Mouse (Mus musculus) layer of hippocampus, adult 2 months (tissue): ENCODE results near the gene Ppp2r3c. TPM values are rescaled to one million over a fixed set of nuclear protein-coding genes. Genes with fewer than 3 reads are reported as not detected.
A peak's percentile ranks its signal among the peaks of the same experiment; 100 is the strongest.
"Not testable (repeated sequence)": the region's sequence is repeated elsewhere in the genome, so short reads cannot be mapped to it uniquely, and the experiment has no call there.

Source experiments
- DNase-seq, 2 experiments: peaks; one replicate each; pipeline ENCODE4 v3.0.0; 2022; ENCODE audit warnings: low spot score in 2 of 2
- H3K27ac ChIP-seq: fragments of 200-600 bp; 2 replicates; pipeline ENCODE4 v1.8.1; 2022
- H3K4me3 ChIP-seq: fragments of 200-600 bp; 2 replicates; pipeline ENCODE4 v1.8.1; 2022; ENCODE audit warnings: mild to moderate bottlenecking
- CTCF ChIP-seq: fragments of 200-600 bp; conservative IDR thresholded peaks from 2 replicates; pipeline ENCODE4 v1.8.1; 2022; ENCODE audit warnings: antibody characterized with exemption, mild to moderate bottlenecking, moderate library complexity
- total RNA-seq, 2 experiments: library from RNA; stranded (reverse); gene quantifications; 2 replicates each; pipeline ENCODE4 v1.2.3; 2021

Gene Ppp2r3c
- total RNA-seq, 2 experiments from 2014 or later = 12.8 to 16.2 TPM

DNA sequence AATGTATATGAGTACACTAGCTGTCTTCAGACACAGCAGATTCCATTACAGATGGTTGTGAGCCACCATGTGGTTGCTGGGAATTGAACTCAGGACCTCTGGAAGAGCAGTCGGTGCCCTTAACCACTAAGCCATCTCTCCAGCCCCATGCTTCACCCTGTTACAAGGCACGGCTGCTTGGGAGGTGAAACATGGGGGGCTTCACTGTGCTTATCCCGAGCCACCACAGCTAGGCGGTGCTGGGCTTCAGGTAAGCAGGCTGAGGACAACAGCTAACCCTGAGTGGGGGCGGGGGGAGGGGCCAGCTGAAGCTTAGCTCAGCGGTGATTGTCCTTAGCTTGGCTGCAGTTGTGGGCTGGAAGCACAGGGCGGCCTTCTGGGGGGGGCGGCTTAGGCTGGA is 6.7 kb upstream of the Ppp2r3c start:
- TF ChIP-seq CTCF = no peak
- no peak for DNase-seq
- H3K4me3 ChIP-seq = no peak overlapping the region
- H3K27ac ChIP-seq = no peak overlapping the region

DNA sequence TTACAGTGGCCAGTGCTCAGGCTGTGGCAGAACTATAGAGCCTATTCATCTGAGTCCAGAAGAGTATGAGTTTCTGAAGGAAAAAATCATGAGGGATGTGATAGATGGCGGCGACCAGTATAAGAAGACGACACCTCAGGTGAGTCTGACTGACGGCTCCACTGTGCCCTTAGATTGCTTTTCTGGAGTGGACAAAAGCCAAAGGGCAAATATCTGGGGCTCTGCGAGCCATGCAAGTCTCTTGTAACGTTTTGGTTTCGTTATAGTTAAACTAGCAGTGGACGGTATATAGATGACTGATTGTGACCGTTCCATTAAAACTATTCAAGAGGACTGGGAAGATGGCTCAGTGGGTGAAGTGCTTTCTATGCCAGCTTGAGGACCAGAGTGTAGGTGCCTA is 5.9 kb upstream of the Ppp2r3c start:
- no peak for TF ChIP-seq CTCF
- Histone ChIP-seq H3K4me3 (no peak overlapping the region), H3K27ac (no peak overlapping the region)
- no peak for DNase-seq

DNA sequence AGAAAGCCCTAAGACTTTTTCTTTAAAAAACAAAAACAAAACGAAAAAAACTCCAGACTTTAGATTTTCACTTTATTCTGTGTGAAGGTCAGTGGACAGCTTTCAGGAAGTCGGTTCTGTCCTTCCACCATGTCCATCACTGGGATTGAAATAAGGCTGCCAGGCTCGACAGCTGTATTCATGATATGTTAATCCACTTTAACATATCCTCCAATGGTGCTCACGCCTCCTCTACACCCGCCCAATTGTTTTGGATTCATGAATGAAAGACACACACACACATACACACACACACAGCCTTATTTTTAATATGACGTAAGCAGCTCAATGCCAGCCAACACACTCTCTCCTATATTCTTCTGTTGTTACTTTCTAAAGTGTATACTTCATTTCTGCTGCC is 4.8 kb upstream of the Ppp2r3c start:
- no peak for DNase-seq
- no peak for TF ChIP-seq CTCF
- no peak overlapping the region for H3K27ac ChIP-seq
- no peak overlapping the region for H3K4me3 ChIP-seq

DNA sequence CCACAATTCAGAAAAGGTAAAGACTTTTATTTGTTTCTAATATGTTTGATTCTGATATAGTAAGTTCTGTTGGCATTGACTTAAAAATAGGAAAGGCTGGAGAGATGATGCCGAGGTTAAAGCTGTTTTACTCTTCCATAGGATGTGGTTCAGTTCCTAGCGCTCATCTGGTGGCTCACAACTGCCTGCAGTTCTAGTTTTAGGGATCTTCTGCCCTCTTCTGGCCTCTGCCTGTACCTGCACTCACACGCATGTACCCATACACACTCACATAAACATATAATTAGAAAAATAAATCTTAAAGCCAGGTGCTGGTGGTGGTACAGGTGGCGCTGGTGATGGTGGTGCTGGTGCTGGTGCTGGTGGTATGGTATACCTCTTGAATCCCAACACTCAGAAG is 3.6 kb upstream of the Ppp2r3c start:
- Histone ChIP-seq H3K4me3 (no peak overlapping the region), H3K27ac (no peak overlapping the region)
- DNase-seq = no peak
- TF ChIP-seq CTCF = peak; percentile 21; the same call in 1 of the 2 replicates

DNA sequence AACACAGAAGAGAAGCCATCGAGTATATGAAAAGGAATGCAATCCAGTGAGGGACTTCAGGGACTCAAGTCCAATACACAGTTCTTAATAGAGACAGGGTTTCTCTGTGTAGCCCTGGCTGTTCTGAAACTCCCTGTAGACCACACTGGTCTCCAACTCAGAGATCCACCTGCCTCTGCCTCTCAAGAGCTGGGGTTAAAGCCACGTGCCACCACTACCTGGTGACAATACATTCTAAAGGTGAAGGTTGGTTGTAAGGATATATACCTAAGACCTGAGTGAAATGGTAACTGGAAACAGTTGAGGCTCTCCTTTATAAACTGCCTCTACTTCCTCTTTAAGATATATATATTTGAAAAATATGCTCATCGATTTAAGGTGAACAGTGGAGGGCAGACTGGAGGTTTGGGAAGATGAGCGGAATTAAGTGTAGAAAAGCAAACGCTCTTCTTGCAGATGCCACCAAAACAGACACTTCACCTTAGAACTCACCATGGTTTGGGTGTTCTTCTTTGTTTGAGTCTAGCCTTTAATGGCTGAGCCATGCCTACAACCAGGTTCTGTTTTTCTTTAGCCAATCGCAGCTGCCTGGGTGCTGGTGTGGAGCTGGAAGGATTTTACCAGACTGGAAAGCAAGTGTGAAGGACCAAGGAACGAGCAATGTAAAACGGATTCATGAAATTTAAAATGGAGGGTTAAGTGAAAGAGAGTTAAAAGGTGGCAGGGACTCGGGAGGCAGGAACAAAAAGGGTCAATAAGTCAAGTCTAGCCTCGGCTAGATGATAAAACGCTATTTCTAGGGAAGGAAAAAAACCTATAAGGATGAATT is 1.1 kb downstream of the Ppp2r3c start:
- Histone ChIP-seq H3K4me3 (peak overlapping the region; percentile 85), H3K27ac (peak overlapping the region; percentile 99)
- TF ChIP-seq CTCF = no peak
- no peak for DNase-seq

DNA sequence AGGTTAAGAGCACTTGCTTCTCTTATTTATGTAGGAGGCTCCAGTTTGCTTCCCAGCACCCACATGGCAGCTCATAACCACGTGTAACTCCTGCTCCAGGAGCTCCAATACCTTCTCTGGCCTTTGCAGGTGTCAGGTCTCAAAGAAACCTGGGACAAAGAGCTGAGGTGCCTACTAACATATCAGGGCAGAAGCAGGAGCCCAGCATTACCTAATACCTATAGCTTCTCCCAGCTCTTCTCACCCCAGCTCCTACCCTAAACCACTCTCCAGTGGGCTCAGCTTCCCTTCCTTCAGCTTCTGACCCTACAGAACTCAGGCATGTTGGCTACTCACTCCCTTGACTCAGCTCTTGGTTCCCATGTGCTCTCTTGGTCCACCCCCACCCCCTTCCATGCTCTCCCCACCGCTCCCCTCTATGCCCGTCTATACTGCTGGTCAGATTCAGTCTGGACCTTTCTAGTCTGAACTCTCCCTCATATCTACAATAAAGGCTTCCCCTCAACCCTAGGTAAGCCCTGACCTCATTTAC is 1.9 kb downstream of the Ppp2r3c start:
- Histone ChIP-seq H3K27ac (no peak overlapping the region), H3K4me3 (no peak overlapping the region)
- TF ChIP-seq CTCF = no peak
- no peak for DNase-seq

DNA sequence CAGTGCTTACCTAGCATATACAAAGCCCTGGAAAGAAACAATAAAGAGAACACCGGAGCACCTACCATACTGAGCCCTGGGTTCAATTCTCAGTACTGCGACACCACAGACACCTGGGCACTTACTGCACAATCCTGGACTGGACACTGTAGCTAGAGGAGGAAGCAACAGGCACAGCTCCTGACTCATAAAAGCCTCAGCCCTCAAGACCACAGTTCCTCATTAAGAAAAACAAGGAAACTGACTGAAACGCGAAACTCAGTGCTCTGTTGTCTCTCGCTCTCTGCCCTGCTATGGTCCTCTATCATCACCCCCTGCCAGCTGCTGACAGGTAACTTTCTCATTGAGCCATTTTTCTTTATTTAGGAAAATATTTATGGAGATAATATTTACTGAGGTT is 3.5 kb downstream of the Ppp2r3c start, which contains the start of gene 1110008L16Rik:
TSS of gene 1110008L16Rik (plus strand) at position 242 of the 400 bp plus-strand sequence.
- Histone ChIP-seq H3K27ac (no peak within 1 kb of the TSS), H3K4me3 (no peak within 1 kb of the TSS)
- DNase-seq = no peak
- TF ChIP-seq CTCF = no peak

DNA sequence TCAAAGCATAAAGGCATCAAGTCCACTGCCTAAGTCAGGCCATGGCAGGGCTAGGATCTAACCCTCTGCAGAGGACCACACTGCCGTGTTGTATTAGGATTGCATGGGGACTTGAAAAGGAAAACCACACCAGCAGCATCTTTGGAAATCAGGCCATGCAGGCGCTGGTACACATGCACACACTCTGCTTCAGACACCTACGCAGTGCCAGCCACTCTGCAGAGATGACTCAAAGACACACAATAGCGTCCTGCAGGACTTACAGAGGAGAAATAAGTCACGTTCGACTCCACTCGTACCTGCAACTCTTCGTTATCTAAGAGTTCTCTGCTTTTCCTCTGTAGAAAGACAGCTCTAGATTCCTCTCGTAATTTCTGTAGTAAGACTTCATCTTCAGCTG is 4.7 kb downstream of the Ppp2r3c start:
- H3K4me3 ChIP-seq = no peak overlapping the region
- no peak overlapping the region for H3K27ac ChIP-seq
- TF ChIP-seq CTCF = no peak
- no peak for DNase-seq

DNA sequence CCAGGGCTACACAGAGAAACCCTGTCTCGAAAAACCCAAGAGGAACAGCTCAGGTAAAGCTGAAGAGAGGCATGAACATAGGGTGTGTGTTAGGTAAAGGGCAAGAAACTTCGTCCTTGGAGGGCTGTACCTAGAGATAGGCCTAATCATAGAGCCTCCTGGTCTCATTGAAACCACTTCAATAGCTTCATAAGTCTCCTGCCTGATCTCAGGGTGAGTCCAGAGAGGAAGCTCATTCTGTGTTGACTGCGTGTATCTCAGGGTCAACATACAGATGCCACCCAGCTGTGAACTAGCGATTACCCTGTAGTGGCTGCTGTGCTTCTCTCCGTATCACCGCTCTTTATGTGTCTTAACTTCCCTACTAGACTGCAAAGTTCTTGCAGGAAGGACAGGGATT is 25.2 kb downstream of the Ppp2r3c start:
- DNase-seq, H3K4me3 ChIP-seq, H3K27ac ChIP-seq: not testable (repeated sequence)

DNA sequence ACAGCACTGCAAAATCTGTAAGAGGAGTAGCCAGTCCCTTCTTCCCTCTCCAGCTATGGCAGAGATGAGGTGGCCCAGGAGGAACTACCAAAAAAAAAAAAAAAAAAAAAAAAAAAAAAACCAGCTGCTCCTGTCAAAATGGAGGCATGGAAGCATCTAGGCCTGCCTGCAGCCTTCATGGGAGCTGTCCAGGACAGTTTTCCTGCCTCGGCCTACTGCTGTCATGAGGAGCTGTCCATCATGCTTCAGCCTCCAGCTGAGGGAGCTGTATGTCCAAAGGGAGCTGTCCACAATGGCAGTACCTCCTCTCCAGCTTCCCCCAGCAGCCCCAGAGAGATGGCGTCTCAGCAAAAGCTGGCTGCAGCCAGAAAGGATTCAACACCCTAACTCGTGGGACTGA is 30.6 kb downstream of the Ppp2r3c start:
- TF ChIP-seq CTCF = no peak
- Histone ChIP-seq H3K27ac (no peak overlapping the region), H3K4me3 (no peak overlapping the region)
- DNase-seq = no peak

DNA sequence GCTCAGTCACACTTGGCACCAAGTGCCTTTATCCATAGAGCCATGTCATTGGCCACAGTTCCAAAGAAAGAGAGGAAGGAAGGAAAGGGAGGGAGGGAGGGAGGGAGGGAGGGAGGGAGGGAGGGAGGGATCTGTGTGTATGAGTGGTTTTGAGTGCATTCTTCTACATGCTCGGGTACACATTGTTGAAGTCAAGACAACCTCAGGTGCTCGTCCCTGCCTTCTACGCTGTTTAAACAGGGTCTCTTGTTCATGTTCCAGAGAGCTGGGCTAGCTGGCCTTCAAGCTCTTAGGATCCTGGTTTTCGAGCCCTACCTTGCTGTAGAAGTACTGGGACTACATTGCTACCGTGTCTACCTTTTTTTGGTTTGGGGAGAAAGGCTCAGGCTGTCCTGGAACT is 39.4 kb downstream of the Ppp2r3c start:
- not testable (repeated sequence) for DNase-seq, H3K27ac ChIP-seq, H3K4me3 ChIP-seq

DNA sequence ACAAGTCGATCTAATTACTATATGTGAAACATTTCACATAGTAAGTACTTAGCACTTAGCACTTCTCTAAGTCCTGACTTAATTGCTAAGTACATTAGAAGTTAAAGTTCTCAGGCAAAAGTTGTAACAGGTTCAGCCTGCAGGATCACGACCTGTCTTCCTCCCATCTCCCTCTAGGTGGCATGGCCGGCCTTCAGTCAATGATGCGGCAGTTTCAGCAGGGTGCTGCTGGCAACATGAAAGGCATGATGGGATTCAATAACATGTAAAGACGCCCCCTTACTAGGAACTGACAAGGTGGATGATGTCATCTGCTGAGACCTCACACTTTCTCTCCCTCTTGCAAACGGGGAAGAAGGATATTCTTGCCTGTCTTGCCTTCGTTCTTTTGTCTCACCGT is 40.8 kb downstream of the Ppp2r3c start:
- not testable (repeated sequence) for DNase-seq, H3K4me3 ChIP-seq, H3K27ac ChIP-seq

DNA sequence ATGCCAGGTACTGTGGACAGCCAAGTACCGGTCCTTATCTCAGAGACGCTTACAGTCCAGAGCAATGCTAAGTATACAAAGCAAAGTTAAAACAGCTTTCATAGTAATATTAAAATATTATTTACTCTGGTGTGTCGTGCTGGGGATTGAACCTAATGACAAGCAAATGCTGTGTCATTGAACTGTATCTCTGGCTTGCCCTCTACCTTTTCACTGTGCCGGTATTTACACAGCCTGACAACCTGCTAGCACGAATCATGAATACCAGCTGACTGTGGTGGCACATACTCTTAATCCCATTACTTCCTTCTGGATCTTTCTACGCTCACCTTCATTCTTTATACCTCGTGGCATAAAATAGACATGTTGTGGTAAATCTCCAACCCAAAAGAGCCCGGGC is 60.6 kb downstream of the Ppp2r3c start:
- H3K27ac ChIP-seq, H3K4me3 ChIP-seq, DNase-seq: not testable (repeated sequence)

DNA sequence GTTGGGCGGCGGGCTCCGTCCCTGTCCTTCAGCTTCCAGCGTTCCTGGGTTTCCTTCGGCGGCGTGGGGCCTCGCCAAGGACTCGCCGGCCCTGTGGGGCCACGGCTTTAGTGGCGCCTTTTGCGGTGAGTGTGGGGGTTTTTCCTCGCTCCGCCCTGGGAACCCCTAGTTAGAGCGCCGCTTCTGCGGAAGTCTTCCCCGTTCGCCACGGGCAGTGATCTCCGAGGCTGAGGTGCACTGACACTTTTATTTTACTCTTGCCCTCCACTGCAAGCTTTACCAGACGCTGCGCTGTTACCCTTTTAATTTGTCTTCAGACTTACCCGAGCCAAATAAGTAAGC is 72.3 kb downstream of the Ppp2r3c start:
- peak overlapping the region; percentile 47; the same call in 1 of the 2 replicates for H3K4me3 ChIP-seq
- not testable (repeated sequence) for H3K27ac ChIP-seq, DNase-seq

DNA sequence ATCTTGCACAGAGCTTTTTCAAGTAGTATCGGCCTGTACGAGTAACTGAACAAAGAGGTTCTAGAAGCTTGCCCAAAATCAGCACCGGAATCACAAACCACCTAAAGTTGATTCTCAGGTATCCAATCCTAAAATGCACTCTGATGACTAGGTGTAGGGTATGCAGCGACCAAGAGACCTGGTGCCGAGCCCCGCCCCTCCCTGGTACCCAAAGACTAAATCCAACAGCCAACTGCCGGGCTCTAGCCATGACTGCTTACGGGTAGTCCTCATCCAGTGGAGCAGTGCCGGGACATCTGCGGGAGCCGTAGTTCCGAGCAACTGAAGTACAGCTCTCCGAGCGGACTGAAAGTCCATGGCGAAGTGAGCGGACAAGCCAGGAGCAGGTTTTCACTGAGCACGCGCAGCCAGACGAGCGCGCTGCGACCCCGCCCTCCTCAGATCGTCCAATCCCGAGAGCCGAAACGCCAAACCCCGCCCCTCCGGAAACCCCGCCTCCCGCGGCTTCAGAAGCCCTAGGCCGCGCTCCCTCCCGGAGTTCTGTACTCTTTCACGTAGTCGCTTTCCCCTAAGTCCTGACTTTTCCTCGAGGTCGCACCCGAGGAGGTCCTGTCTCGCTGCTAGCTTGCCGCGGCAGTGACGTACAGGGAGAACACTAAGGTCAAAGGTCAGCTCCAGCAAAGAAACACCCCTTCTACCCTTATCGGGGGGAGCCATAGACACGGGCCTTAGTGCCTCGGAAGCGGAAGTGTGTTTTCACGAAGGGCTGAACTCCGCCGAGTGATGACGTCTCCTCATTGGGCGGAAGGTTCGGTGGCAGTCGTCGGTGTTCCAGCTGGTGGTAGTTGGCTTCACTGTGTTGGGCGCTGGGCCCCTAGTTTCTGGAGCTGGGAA is 72.9 kb downstream of the Ppp2r3c start, which contains the start of gene Srp54c:
TSS of gene Srp54c (plus strand) at position 543 of the 894 bp plus-strand sequence.
- H3K27ac ChIP-seq, DNase-seq: not testable (repeated sequence)
- H3K4me3 ChIP-seq = peak within 1 kb of the TSS; percentile 47; the same call in 1 of the 2 replicates
